Mouse (Mus musculus) thymus, postnatal 25 days (tissue): ENCODE measurements at regions not wholly inside any gene's neighbourhood (a gene's known extent, or its start where the extent isn't known, plus 50 kb on each side); places are given as distances from the start of the nearest gene placed in this dataset.

Experiments
- DNase-seq: peaks from one replicate; pipeline ENCODE4 v3.0.0; 2022

GRCm38 (mm10) chr7:134541699-134542098, 128.8 kb upstream of the Dock1 start:
- DNase-seq = no peak

GRCm38 (mm10) chr7:134546187-134546586, 124.3 kb upstream of the Dock1 start:
- no peak for DNase-seq

GRCm38 (mm10) chr7:134549286-134549919, 121.1 kb upstream of the Dock1 start:
- no peak for DNase-seq

- DNase-seq = no peak
Observed at GRCm38 (mm10) chr7:134550221-134550809, 120.1 kb upstream of the Dock1 start.

- DNase-seq = no peak
Observed at GRCm38 (mm10) chr7:134552051-134552451, 118.4 kb upstream of the Dock1 start.

- no peak for DNase-seq
Observed at GRCm38 (mm10) chr7:134556061-134556460, 114.4 kb upstream of the Dock1 start.

- peak; percentile 42 for DNase-seq
Observed at GRCm38 (mm10) chr7:134566322-134566721, 104.1 kb upstream of the Dock1 start.

- no peak for DNase-seq
Observed at GRCm38 (mm10) chr7:134569247-134569646, 101.2 kb upstream of the Dock1 start.

GRCm38 (mm10) chr7:134570176-134570810, 100.2 kb upstream of the Dock1 start:
- DNase-seq = no peak

GRCm38 (mm10) chr7:134581746-134582145, 88.7 kb upstream of the Dock1 start:
- no peak for DNase-seq

GRCm38 (mm10) chr7:134585478-134585877, 85.0 kb upstream of the Dock1 start:
- no peak for DNase-seq

- DNase-seq = no peak
Observed at GRCm38 (mm10) chr7:134586990-134587389, 83.5 kb upstream of the Dock1 start.

- DNase-seq = no peak
Observed at GRCm38 (mm10) chr7:134607886-134608285, 62.6 kb upstream of the Dock1 start.

GRCm38 (mm10) chr7:134610159-134610558, 60.3 kb upstream of the Dock1 start:
- no peak for DNase-seq

- no peak for DNase-seq
Observed at GRCm38 (mm10) chr7:134611371-134611770, 59.1 kb upstream of the Dock1 start.

- no peak for DNase-seq
Observed at GRCm38 (mm10) chr7:134612175-134612633, 58.2 kb upstream of the Dock1 start.

- DNase-seq = no peak
Observed at GRCm38 (mm10) chr7:134619220-134619975, 51.1 kb upstream of the Dock1 start.

- no peak for DNase-seq
Observed at GRCm38 (mm10) chr7:134620006-134620405, 50.4 kb upstream of the Dock1 start.
